Mouse (Mus musculus): ENCODE measurements at regions not wholly inside any gene's neighbourhood (a gene's known extent, or its start where the extent isn't known, plus 50 kb on each side); places are given as distances from the start of the nearest gene placed in this dataset.

DNA sequence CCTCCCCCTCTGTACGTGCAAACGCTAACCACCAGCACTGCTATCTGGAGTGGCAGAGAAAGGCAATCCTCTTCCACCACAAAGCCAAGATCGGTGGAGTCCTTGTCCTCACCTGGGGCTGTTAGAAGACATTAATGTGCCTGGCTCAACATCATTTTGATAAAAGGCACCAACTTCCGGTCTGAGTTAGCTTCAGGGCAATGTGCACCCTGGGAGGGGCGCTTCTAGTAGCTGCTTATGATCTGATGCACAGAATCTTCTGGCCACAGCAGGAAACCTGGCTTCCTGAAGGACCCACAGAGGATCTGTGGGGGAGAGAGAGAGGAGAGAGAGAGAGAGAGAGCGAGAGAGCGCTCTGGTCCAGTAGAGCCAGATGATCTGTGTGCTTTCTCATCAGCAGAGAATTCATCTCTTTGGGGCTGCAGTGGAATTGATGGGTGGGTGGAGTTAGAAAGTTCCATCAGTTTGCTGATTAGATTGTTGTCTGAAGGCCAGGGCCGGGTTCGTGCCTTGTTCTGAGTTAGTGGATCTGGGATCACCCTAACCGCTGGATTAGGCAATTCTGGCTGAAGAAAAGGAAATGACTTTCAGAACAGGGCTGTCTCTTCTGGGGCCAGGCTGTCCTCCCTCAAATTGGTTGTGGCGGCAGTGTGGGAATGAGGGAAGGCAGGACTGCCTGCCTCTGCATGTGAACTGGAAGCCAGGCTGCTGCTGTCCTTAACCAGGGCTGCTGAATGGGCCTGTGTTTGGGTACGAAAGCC lies 101.3 kb upstream of the Pmepa1 start:
- no peaks in the 10 kb centered on the region for H3K9me3 ChIP-seq
- 71% methylated on average over 10 of the region's 12 CpGs for WGBS
- H3K9ac ChIP-seq: no peak overlapping the region
- H3K4me2 ChIP-seq (replicated peaks): no peak overlapping the region
- ATAC-seq (ENCODE audit: low FRiP score, low read depth): no peak
- no peak overlapping the region for H3K27ac ChIP-seq
- no peaks in the 10 kb centered on the region for H3K27me3 ChIP-seq (replicated peaks)
- H3K4me1 ChIP-seq: peaks cover 22% of the 10 kb centered on the region
- no peak overlapping the region for H3K4me3 ChIP-seq
- H3K36me3 ChIP-seq: no peaks in the 10 kb centered on the region

- no peak for ATAC-seq (ENCODE audit: low FRiP score, low read depth)
- H3K9me3 ChIP-seq: no peaks in the 10 kb centered on the region
- H3K9ac ChIP-seq: no peak overlapping the region
- 97% methylated on average over 1 of the region's 1 CpGs for WGBS
- no peaks in the 10 kb centered on the region for H3K27me3 ChIP-seq (replicated peaks)
- no peak overlapping the region for H3K27ac ChIP-seq
- no peak overlapping the region for H3K4me2 ChIP-seq (replicated peaks)
- peaks cover 22% of the 10 kb centered on the region for H3K4me1 ChIP-seq
- H3K36me3 ChIP-seq: no peaks in the 10 kb centered on the region
- no peak overlapping the region for H3K4me3 ChIP-seq
Measured at GRCm38 (mm10) chr2:173379736-173380135, 103.4 kb upstream of the Pmepa1 start.

GRCm38 (mm10) chr2:173380341-173380761 lies 104.0 kb upstream of the Pmepa1 start:
- WGBS: 66% methylated on average over 3 of the region's 3 CpGs

GRCm38 (mm10) chr2:173382176-173382813 lies 106.0 kb upstream of the Pmepa1 start:
- Histone ChIP-seq H3K9me3 (no peaks in the 10 kb centered on the region), H3K27me3 (replicated peaks) (no peaks in the 10 kb centered on the region), H3K4me2 (replicated peaks) (no peak overlapping the region), H3K4me1 (peaks cover 18% of the 10 kb centered on the region), H3K4me3 (no peak overlapping the region), H3K9ac (no peak overlapping the region), H3K27ac (no peak overlapping the region), H3K36me3 (no peaks in the 10 kb centered on the region)
- no peak for ATAC-seq (ENCODE audit: low FRiP score, low read depth)
- 43% methylated on average over 7 of the region's 7 CpGs for WGBS

More at GRCm38 (mm10) chr2:173380341-173380761, 104.0 kb upstream of the Pmepa1 start:
- Histone ChIP-seq H3K36me3 (no peaks in the 10 kb centered on the region), H3K27ac (no peak overlapping the region), H3K27me3 (replicated peaks) (no peaks in the 10 kb centered on the region), H3K9me3 (no peaks in the 10 kb centered on the region), H3K4me2 (replicated peaks) (no peak overlapping the region), H3K4me3 (no peak overlapping the region), H3K4me1 (peaks cover 21% of the 10 kb centered on the region), H3K9ac (no peak overlapping the region)
- no peak for ATAC-seq (ENCODE audit: low FRiP score, low read depth)

DNA sequence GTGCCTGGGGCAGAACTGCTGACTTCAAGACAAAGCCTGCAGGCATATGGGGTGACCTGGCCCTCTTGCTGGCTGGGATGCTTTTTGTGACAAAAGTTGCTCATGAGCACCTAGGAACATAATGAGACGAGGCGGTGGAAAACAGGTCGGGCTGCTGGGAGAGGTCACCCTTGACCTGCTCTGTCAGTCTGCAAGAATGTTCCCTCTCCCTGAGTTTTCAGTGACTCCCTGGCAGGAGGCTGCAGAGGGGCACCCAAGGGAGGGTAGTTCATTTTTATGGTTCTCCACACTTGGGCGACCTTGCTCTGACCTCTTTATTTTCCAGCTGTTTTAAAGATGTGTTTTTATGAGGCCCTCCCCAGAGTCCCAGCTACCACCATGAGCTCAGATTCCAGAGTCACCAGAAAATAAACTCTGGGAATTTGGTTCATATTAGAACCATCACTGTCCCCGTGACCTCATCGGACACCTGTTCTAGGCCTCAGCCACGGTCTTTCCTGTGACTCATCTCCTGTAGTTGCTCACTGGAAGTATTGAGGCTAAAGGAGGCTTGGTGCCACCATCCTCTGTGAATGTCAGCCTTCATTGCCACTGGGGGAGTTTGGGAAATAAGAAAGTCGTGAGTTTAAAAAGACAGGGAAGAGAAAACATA lies 108.7 kb upstream of the Pmepa1 start:
- 67% methylated on average over 8 of the region's 8 CpGs for WGBS
- ATAC-seq (ENCODE audit: low FRiP score, low read depth): no peak
- peaks cover 8% of the 10 kb centered on the region; the same call in 1 of the 2 replicates for H3K4me1 ChIP-seq

GRCm38 (mm10) chr2:173385722-173386141 lies 109.4 kb upstream of the Pmepa1 start:
- Histone ChIP-seq H3K27ac (no peak overlapping the region), H3K9ac (no peak overlapping the region), H3K36me3 (no peaks in the 10 kb centered on the region), H3K4me2 (replicated peaks) (no peak overlapping the region), H3K27me3 (replicated peaks) (no peaks in the 10 kb centered on the region), H3K4me3 (no peak overlapping the region), H3K9me3 (no peaks in the 10 kb centered on the region), H3K4me1 (peaks cover 8% of the 10 kb centered on the region; the same call in 1 of the 2 replicates)
- 64% methylated on average over 9 of the region's 9 CpGs for WGBS
- no peak for ATAC-seq (ENCODE audit: low FRiP score, low read depth)

More for the DNA sequence above, 108.7 kb upstream of the Pmepa1 start:
- Histone ChIP-seq H3K27ac (no peak overlapping the region), H3K9ac (no peak overlapping the region), H3K4me3 (no peak overlapping the region), H3K27me3 (replicated peaks) (no peaks in the 10 kb centered on the region), H3K36me3 (no peaks in the 10 kb centered on the region), H3K4me2 (replicated peaks) (no peak overlapping the region), H3K9me3 (no peaks in the 10 kb centered on the region)

DNA sequence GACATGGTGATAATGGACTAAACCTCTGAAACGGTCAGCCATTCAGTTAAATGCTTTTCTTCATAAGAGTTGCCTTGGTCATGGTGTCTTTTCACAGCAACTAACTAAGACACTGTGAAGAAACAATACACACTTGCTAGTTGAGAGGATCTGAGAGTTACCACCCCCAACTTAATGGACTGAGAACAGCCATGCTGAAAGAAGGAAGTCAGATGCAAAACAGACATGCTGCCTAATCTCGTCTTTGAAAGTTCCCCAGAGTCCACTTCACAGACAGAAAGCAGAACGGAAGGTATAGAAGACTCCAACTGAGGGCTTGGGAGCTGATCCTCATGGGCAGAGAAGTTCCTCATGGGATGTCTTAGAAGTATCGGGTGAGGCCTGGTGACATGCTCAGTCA lies 111.8 kb upstream of the Pmepa1 start:
- H3K4me1 ChIP-seq: 0 out of 2 replicates have a peak, but pooled peaks cover 3% of the 10 kb centered on the region
- no peaks in the 10 kb centered on the region for H3K27me3 ChIP-seq (replicated peaks)
- 81% methylated on average over 4 of the region's 4 CpGs for WGBS
- H3K9ac ChIP-seq: no peak overlapping the region
- H3K4me2 ChIP-seq (replicated peaks): no peak overlapping the region
- no peak overlapping the region for H3K27ac ChIP-seq
- H3K36me3 ChIP-seq: no peaks in the 10 kb centered on the region
- H3K9me3 ChIP-seq: no peaks in the 10 kb centered on the region
- no peak for ATAC-seq (ENCODE audit: low FRiP score, low read depth)
- no peak overlapping the region for H3K4me3 ChIP-seq

GRCm38 (mm10) chr2:173392557-173393323 lies 116.4 kb upstream of the Pmepa1 start:
- no peak for ATAC-seq (ENCODE audit: low FRiP score, low read depth)

GRCm38 (mm10) chr2:173393324-173393592 lies 116.9 kb upstream of the Pmepa1 start:
- Histone ChIP-seq H3K36me3 (no peaks in the 10 kb centered on the region), H3K27ac (no peak overlapping the region)
- WGBS: 52% methylated on average over 2 of the region's 2 CpGs

More at GRCm38 (mm10) chr2:173392557-173393323, 116.4 kb upstream of the Pmepa1 start:
- WGBS: 77% methylated on average over 14 of the region's 14 CpGs
- no peaks in the 10 kb centered on the region for H3K9me3 ChIP-seq
- H3K9ac ChIP-seq: no peak overlapping the region
- no peak overlapping the region for H3K4me3 ChIP-seq
- no peaks in the 10 kb centered on the region for H3K36me3 ChIP-seq
- H3K27me3 ChIP-seq (replicated peaks): no peaks in the 10 kb centered on the region
- H3K4me2 ChIP-seq (replicated peaks): no peak overlapping the region
- no peaks in the 10 kb centered on the region for H3K4me1 ChIP-seq
- no peak overlapping the region for H3K27ac ChIP-seq

GRCm38 (mm10) chr2:173395526-173395925 lies 119.2 kb upstream of the Pmepa1 start:
- no peaks in the 10 kb centered on the region for H3K4me1 ChIP-seq
- H3K27ac ChIP-seq: no peak overlapping the region
- H3K4me2 ChIP-seq (replicated peaks): no peak overlapping the region
- no peaks in the 10 kb centered on the region for H3K9me3 ChIP-seq
- H3K36me3 ChIP-seq: no peaks in the 10 kb centered on the region
- H3K9ac ChIP-seq: no peak overlapping the region
- no peak overlapping the region for H3K4me3 ChIP-seq
- no peak for ATAC-seq (ENCODE audit: low FRiP score, low read depth)
- H3K27me3 ChIP-seq (replicated peaks): no peaks in the 10 kb centered on the region
- 68% methylated on average over 6 of the region's 6 CpGs for WGBS

More at GRCm38 (mm10) chr2:173393324-173393592, 116.9 kb upstream of the Pmepa1 start:
- Histone ChIP-seq H3K4me2 (replicated peaks) (no peak overlapping the region), H3K9ac (no peak overlapping the region), H3K9me3 (no peaks in the 10 kb centered on the region), H3K4me1 (no peaks in the 10 kb centered on the region), H3K4me3 (no peak overlapping the region), H3K27me3 (replicated peaks) (no peaks in the 10 kb centered on the region)
- ATAC-seq (ENCODE audit: low FRiP score, low read depth): no peak

GRCm38 (mm10) chr2:173397846-173398331 lies 121.6 kb upstream of the Pmepa1 start:
- Histone ChIP-seq H3K4me3 (no peak overlapping the region), H3K4me1 (no peaks in the 10 kb centered on the region), H3K27me3 (replicated peaks) (no peaks in the 10 kb centered on the region), H3K4me2 (replicated peaks) (no peak overlapping the region), H3K9me3 (no peaks in the 10 kb centered on the region), H3K9ac (no peak overlapping the region), H3K27ac (no peak overlapping the region), H3K36me3 (no peaks in the 10 kb centered on the region)
- no peak for ATAC-seq (ENCODE audit: low FRiP score, low read depth)
- 92% methylated on average over 2 of the region's 2 CpGs for WGBS

DNA sequence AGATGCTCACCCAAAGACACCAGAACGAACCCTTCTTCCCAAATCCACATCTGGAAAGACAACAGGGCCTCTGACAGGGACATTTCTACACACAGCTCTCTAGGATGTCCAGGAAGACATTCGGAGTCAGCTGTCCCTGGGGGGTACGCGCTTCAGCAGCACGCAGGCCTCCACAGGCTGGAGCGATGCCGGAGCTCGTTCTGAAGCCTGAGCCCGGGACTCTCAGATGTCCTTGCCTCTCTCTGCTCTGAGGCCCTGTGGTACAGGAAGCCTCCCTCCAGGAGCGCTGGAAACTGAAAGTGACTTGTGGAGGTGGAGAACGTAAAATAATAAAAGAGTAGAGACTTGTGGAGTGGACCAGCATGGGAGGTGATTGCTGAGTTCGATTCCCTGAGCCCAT lies 116.8 kb upstream of the 1700021F07Rik start:
- Histone ChIP-seq H3K36me3 (no peaks in the 10 kb centered on the region), H3K27me3 (replicated peaks) (no peaks in the 10 kb centered on the region), H3K27ac (no peak overlapping the region), H3K4me3 (no peak overlapping the region), H3K4me1 (peaks cover 35% of the 10 kb centered on the region), H3K9me3 (no peaks in the 10 kb centered on the region), H3K4me2 (replicated peaks) (no peak overlapping the region), H3K9ac (no peak overlapping the region)
- ATAC-seq (ENCODE audit: low FRiP score, low read depth): no peak
- 60% methylated on average over 12 of the region's 12 CpGs for WGBS
